Mouse (Mus musculus) T-helper 1 cell (primary cell): Measurements from ENCODE around the gene Taf1c.

ENCODE experiments used
- in situ Hi-C: fragments of 300-600 bp; cut with MboI, MseI; formaldehyde crosslinking; loops from one replicate; pipeline ENCODE4 v1.15.1; 2025; ENCODE audit warnings: high pct_unique_total_duplicates

Taf1c gene

DNA sequence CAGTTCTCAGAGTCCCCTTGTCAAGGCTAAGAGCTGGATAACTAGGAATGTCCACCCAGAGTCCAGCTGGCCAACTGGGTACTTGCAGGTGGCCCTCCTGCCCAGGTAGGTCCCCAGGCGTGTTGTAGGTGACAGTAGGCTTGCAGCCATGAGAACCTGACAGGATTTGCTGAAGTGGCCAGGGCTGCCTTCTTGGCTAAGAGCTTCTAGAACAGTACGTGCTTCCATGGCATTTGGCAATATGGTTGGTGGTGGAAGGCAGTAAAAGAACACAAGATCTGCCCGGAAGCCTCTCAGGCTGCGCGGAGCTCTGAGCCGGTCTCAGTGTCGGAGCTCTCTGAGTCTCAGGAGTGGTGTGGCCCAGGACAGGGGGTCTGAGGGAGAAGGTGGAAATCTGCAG is 19.9 kb upstream of the Taf1c start:
- in situ Hi-C loops, result loop anchor here (25.0 kb wide), 1 partner anchor 1713 kb away; no protein-coding TSS in a partner anchor

DNA sequence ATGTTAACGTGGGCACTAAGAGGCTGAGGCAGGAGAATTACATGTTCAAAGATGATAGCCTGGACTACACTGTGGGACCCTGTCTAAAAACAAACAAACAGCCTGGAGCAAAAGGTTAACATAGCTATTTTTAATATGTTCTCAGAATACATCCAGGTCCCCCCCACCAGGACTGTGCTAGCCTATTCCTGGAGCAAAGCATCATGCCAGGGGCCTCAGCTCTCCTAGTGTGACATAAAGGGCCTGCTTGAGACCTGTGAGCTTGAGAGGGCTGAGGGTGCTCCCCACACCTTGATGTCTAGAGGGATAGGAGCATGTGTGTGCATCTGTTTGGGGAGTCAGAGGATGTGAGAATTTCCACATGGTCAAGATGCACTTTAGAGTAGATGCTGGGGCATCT is 18.7 kb upstream of the Taf1c start:
- in situ Hi-C loops, result no loop called here

DNA sequence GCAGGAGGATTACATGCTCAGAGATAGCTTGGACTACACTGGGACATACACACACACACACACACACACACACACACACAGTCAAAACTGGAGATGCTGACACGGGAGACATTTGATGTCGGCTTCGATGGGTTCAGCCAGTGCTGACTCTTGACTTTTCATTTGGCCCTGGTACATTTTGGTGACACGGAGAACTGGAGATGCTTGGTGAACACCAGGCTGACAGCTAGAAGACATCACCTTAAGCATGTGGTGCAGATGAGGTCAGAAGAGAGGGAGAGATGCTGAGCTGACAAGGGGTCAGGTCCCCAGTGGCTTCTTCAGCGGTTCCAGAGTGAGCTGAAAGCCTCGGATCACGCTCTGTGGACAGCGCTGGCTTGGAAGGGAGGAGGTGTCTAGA is 18.0 kb upstream of the Taf1c start:
- in situ Hi-C loops, result no loop called here

DNA sequence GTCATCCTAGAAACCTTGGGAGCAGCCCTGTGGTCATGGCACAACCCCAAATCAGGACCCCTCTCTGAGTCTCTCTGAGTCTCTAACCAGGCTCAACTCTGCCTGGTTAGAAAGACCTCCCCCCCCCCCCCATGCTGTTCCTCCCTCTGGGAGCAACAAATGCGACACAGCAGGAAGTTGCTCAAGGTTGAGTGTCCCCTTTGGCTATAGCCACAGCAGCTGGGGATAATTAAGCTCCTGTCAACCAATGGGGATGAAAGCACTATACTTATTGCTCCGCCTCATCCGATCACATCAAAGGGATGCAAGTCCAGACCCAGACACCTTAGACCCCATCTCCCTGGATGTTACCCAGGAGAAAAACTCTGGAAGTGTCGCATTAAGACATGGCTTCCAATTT is 17.5 kb upstream of the Taf1c start:
- in situ Hi-C loops, result no loop called here

DNA sequence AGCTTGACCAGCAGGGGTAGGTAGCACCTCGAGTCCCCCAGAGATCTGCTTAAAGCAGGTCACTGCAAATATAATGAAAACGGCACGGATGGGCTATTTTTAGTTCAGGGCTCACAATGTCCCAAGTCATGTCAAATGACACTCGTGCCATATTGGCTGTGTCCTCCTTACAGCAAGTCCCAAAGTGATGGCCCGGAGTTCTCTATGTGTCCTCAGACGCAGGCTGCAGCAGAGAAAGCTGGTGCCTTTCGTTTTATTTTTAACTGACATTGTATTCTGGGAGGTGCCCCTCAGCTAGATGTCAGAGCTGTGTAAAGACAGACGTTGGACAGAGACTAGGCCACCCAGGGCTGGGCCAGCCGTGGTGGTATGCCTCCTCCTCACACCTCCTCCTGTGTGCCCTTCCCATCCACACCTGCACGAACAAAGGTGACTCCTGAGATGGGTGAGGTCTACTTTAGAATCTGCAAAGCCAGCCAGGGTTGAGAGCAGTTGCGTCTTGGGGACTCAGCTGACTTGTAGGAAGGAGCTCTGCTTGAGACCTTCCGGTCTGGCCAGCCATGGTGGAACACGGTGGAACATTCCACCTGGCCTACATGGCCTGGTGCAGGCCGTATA is 15.9 kb upstream of the Taf1c start:
- in situ Hi-C loops, result no loop called here

DNA sequence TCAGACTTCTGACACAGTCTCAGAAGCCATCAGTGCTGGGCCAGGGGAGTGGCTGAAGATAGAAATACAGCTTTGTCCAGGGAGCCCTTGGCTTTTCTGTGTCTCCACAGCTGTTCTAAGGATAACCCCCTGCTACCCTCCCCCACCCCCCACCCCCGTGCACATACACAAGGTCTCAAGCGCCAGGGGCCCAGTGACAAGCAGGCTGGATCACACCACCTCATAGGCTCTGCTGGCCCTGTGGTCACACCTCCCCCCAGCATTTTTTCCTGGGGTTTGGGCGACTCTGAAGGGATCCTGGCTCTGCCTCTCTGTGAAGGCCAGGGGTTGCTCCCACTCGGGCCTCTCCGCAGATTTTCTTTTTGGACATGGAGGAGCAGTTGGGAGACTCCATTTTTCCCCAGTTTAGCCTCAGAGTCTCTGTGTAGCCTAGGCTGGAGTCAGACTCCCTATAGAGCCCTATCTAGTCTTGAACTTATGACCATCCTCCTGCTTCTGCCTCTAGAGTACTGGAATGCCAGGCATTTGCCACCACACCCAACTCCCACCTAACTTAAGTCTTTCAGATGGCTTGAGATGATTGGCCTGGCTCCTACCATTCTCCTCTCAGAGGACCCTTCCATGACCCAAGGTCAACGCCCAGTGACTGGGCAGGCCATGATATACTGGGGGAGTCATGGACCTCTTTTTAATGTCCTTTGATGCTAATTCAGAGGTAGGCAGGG is 15.3 kb upstream of the Taf1c start:
- in situ Hi-C loops, result no loop called here

DNA sequence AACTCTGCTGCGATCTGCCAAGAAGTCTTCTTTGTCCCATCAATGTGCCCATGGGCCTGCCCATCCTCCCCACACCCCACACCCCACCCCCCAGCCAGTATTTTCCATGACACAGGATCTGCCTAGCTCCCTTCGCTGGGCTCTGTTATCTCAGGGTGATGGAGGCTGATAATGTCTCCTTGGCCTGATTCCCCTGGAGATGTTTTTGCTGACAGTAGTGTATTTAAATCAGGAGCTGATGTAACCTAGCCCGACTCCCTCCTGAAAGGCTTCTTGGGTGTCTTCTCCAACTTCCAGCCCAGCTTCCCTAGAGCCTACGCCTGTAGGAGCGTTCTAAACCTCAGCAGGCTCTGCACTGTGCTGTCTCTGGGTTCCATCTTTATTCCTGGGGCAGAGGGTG is 13.9 kb upstream of the Taf1c start:
- in situ Hi-C loops, result no loop called here

DNA sequence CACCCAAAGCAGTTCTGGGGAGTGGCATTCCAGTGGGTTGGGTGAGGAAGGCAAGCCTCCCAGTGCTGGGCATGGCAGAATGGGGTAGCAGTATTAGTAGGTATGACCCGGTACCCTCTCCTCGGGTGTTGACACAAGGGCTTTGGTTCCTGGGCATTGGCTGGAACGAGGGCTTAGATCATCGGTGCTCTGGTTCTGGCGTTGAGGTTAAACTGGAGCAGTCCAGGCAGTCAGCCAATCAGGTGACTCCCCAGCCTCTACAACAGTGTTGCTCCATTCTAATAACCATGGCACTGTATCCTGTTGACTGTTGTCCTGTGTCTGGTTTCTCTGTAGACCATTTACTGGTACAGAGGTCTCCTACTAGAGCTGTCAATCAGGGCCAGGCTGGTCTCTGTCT is 12.6 kb upstream of the Taf1c start:
- in situ Hi-C loops, result no loop called here

DNA sequence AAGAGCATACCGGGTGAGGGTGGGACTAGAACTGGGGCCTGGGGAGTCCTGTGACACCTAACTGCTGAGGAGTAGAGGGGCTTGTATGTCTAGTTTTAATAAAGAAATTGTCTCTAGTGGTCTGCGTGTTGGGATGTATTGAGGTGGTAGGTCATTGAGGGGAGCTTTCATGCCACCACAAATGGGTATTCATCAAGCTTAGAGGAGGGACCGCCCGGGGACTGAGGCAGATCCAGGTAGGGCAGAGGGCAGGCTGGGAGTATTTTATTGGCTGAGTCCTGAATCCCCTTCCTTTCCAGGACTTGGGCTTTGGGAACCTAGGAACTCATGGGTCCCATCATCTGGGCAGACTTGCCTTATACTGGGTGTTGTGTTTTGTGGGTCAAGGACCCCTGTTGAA is 11.8 kb upstream of the Taf1c start:
- in situ Hi-C loops, result no loop called here

DNA sequence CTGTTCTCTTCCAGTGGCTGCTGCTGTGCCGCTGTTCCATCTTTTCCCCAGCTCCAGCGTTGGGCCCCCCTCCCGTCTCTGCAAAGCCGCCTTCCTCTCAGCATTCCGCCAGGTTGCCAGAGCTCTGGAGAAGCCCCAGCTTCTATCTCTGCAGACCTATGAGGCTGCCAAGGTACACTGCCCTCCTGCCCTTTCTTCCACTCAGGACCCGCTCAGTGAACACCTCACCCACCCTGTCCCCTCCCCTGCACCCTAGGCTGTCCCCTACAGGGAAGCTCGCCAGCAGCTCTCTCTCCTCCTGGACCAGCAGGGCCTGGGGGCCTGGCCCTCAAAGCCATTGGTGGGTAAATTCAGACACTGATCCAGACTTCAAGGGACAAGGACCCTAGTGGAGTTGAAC is 11.3 kb upstream of the Taf1c start:
- in situ Hi-C loops, result no loop called here

DNA sequence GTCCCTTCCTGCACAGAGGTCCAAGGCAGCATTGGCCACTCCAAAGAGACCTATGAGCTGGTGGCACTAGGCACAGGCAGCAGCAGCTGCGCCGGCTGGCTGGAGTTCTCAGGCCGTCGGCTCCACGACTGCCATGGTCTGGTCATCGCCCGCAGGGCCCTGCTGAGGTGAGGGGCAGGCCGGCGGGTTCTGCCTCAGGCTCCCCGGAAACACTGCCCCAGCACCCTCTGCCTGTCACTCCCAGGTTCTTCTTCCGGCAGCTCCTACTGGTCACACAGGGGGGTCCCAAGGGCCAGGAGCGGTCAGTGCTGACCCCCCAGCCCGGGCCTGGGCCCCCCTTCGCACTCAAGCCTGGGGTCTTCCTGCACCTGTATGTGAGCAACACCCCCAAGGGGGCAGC is 10.1 kb upstream of the Taf1c start:
- in situ Hi-C loops, result no loop called here

DNA sequence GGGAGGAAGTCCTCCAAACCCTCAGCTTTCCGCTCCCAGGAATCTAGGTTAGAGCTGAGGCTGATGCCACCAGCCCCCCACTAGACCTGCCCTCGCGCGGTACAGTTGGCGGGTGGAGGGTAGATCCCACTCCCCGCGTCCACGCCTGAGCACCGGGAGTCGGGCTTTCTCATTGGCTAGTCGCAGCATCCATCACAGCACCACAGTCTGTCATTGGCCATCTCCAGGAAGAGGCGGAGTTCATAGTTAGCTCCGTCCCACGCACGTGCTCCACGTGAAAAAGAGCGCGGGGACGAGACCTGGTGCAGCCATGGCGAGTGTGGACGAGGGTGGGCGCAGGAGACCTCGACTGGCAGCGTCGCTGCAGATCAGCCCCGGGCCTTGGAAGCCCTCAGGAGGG is 7.4 kb upstream of the Taf1c start, which contains the start of gene Adad2:
Adad2 (plus strand) TSS at position 277 of the 400 bp plus-strand sequence.
- in situ Hi-C loops, result no loop called here

DNA sequence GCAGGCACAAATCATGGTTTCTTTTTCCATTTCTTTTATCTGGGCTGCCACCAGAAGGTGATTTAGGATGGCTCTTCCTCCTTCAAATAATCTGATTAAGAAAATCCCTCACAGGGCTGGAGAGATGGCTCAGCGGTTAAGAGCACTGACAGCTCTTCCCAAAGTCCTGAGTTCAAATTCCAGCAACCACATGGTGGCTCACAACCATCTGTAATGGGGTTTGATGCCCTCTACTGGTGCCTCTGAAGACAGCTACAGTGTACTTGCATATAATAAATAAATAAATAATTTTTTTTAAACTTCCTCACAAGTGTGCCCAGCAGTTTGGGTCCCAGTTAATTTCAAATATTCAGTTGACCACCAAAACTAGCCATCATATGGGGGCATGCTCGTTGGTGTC is 1.2 kb upstream of the Taf1c start:
- in situ Hi-C loops, result loop anchor here (5.0 kb wide), 1 partner anchor 159 kb away; the partner anchor contains the start of gene Necab2

DNA sequence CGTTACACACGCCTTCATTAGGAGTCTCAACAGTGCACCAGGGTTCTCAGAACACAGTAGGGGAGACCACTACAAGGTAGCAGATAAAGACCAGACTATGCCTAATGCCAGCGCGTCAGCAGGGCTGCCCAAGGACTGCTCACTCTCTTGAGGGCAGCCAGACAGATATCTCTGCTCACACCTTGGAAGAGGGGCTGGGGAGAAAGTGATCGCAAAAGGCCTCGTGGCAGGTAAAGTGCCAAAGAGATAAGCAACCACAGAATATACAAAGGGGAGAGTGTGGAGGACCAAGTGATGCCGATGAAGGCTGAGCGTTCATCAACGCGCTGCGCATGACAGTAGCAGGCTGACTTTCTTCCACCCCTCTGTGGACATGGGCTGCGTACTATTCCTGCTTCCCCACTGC is 621 bp downstream of the Taf1c start:
- in situ Hi-C loops, result no loop called here

DNA sequence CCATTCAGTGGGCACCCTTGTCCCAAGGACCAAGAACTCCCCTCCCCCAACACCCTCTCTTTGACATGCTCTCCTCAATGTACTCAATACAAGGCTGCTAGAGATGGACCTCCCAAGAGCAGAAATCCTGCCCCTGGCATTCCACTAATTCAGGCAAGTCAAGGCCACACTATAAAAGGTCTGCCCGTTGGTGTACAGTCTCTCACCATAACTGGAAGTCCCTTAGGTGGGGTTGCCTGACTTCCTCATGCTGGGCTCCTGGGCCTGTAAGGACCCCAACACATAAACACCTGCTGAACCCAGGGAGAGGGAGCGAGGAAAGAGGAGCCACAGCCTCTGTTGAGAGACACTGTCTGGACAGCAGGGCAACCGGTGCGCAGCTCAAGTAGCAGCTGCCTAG is 1.3 kb downstream of the Taf1c start:
- in situ Hi-C loops, result no loop called here

DNA sequence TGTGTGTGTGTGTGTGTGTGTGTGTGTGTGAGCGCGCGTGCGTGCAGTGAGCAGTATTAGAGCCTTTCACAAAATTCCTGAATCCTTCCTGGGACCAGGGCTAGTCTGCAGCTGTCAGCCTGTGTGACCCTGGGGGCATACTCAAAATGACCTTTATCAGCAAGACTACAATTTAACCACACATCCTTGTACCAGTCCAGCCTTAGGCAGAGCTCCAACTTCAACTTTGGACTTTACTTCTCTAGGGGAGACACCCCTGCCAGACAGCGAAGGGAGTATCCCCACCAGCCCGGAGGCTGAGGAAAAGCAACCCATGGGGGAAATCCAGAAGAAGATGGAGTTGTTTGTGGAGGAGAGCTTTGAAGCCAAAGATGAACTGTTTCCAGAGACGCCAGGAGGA is 13.6 kb downstream of the Taf1c start:
- in situ Hi-C loops, result no loop called here

DNA sequence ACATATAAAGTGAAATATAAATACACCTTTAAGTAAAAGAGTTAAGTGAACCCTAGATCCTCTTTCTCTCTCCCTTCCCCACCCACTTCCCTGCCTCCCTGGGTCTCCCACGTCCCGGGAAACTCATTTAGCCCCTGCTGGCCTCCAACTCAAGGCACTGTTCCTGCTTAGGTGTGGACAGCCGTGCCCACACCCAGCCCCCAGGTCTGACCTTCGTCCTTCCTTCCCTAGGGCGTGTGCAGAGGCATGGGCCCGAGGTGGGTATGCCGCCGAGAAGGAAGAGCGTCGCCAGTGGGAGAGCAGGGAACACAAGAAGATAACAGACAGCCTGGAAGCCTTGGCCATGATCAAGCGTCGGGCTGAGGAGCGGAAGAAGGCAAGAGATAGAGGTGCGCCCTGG is 14.7 kb downstream of the Taf1c start:
- in situ Hi-C loops, result no loop called here

DNA sequence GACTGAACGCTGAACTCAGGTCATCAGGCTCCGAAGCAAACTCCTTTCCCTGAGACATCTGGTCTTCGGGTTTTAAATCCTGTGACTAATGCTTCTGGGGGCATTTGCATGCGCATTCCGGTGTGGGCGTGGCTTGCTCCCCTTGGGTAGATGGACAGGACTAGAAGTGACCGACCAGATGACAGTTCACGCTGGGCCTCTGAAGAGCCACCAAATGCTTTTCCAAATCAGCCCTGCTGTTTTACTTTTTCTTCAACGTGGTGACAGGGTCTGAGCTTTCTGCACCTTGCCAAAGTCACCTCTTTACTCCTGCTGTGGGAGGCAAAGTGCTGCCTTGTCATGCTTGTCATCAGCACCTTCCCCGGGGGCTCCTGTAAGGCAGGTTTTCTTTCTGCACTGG is 16.2 kb downstream of the Taf1c start:
- in situ Hi-C loops, result no loop called here

DNA sequence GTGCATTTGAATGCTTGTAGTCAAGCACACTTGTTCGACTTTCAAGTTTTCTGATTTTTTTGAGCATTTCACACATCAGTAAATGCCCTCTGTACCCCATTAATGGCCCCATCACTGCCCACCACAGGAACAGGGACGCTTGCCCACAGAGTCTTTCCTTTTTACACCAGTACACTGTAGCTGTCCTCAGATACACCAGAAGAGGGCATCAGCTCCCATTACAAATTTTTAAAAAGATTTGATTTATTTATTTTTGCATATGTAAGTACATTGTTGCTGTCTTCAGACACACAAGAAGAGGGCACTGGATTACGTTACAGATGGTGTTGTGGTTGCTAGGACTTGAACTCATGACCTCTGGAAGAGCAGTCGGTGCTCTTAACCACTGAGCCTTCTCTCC is 16.7 kb downstream of the Taf1c start:
- in situ Hi-C loops, result no loop called here

DNA sequence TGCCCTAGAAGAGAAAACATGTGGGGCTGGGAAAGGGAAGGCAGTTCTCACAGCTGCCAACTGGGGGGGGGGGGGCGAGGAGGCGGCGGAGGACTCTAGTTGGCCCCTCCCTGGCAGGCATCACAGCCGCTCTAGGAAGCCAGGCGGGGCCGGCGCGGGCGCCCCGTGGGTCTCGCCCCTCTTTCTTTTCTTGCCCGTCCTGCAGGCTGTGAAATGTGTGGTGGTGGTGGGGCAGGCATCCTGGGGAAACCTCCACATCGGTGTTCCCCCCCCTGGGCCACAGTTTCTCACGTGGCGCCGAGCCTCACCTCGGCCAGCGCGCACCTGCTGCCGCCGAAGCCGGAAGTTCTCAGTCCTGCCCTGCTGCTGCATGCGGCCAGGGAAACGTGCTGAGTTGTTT is 19.1 kb downstream of the Taf1c start:
- in situ Hi-C loops, result no loop called here

DNA sequence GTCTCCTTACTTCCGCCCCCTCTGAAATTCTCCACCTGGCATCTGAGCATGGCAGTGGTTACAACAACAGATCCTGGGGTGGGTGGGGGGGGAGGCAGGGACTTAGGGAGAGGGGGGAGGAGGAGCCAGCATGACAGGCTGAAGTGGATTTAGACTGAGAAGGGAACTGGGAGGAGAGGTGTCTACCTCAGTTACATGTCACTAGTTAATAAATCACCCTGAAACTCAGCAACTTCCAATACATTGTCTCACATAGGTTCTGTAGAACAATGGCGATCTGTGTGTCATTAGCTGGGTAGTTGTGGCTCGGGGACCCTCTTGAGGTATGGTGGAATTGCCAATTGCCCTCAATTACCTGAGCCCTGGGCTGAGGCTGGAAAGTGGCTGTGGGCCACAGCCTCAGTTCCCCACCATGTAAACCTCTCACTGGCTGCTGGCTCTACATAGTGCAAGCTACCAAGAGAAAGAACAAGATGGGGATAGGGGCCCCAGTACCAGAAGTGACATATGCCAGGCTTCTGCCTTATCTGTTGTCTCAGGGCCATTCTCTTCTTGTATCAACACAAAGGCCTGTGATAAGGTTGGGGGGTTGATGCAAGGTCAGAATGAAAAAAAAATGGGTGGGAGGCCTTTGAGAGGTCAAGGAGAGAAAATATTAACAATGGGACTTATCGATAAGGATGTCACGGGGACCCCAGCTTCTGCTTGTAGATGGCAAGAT is 24.4 kb downstream of the Taf1c start:
- in situ Hi-C loops, result no loop called here

DNA sequence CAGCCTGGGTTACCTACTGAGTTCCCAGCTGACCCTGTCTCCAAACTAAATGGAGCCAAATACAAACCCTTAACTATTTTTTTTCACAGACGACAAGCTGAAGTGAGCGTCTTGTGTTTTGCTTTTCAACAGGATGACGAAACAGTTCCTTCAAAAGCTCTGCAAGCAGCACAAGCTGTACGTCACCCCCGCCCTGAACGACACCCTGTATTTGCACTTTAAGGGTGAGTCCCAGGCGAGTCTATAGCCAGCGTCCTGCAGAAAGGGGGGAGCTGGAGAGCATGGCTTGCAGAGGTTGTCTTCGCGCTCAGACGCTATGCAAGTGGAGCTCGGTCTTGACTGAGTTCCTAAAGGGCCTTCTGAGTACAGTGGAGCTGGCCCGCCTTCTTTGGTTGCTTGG is 25.9 kb downstream of the Taf1c start:
- in situ Hi-C loops, result no loop called here

DNA sequence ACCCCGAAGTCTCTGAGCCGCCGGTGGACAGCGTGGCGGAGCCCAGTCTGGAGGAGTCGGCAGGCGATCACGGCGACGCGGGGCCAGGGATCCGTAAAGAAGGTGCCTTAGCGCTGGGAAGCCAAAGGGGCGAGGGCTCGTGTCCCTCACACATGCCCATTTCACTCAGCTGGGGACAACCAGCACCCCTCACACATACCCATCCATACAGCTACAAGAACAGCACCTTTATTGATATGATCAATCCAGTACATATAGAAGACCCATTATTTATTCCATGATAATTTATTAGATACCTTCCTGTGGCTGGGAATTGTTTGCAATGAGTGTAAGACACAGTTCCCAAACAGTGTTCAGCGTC is 29.7 kb downstream of the Taf1c start:
- in situ Hi-C loops, result no loop called here
